Mouse (Mus musculus): ENCODE measurements at regions not wholly inside any gene's neighbourhood (a gene's known extent, or its start where the extent isn't known, plus 50 kb on each side); places are given as distances from the start of the nearest gene placed in this dataset.

- Histone ChIP-seq H3K36me3 (ENCODE audit: control insufficient read depth, insufficient read depth, low read length) (no peaks in the 10 kb centered on the region), H3K9me3 (ENCODE audit: control insufficient read depth, low read length) (no peaks in the 10 kb centered on the region), H3K9ac (ENCODE audit: low read depth, low read length) (no peak overlapping the region), H3K27me3 (ENCODE audit: control insufficient read depth, insufficient read depth, low read length) (no peaks in the 10 kb centered on the region), H3K4me3 (ENCODE audit: low read length) (no peak overlapping the region), H3K4me2 (replicated peaks; ENCODE audit: low read depth, low read length) (no peak overlapping the region), H3K27ac (ENCODE audit: low read depth, low read length) (no peak overlapping the region), H3K4me1 (ENCODE audit: control insufficient read depth, insufficient read depth, low read length) (no peaks in the 10 kb centered on the region)
- ATAC-seq (ENCODE audit: low FRiP score, low TSS enrichment) = no peak
- WGBS = 92% methylated on average over 4 of the region's 4 CpGs
Measured at GRCm38 (mm10) chr13:101874761-101875160, 106.7 kb upstream of the Pik3r1 start.

- Histone ChIP-seq H3K9ac (ENCODE audit: low read depth, low read length) (no peak overlapping the region), H3K27ac (ENCODE audit: low read depth, low read length) (no peak overlapping the region), H3K27me3 (ENCODE audit: control insufficient read depth, insufficient read depth, low read length) (no peaks in the 10 kb centered on the region), H3K9me3 (ENCODE audit: control insufficient read depth, low read length) (no peaks in the 10 kb centered on the region), H3K4me2 (replicated peaks; ENCODE audit: low read depth, low read length) (no peak overlapping the region), H3K4me3 (ENCODE audit: low read length) (no peak overlapping the region), H3K4me1 (ENCODE audit: control insufficient read depth, insufficient read depth, low read length) (no peaks in the 10 kb centered on the region), H3K36me3 (ENCODE audit: control insufficient read depth, insufficient read depth, low read length) (no peaks in the 10 kb centered on the region)
- ATAC-seq (ENCODE audit: low FRiP score, low TSS enrichment) = no peak
- 85% methylated on average over 2 of the region's 2 CpGs for WGBS
Measured at GRCm38 (mm10) chr13:101876069-101876468, 108.1 kb upstream of the Pik3r1 start.

GRCm38 (mm10) chr13:101876601-101877000 lies 108.6 kb upstream of the Pik3r1 start:
- no peak overlapping the region for H3K9ac ChIP-seq (ENCODE audit: low read depth, low read length)
- 87% methylated on average over 3 of the region's 3 CpGs for WGBS
- H3K27ac ChIP-seq (ENCODE audit: low read depth, low read length) = no peak overlapping the region
- H3K4me3 ChIP-seq (ENCODE audit: low read length) = no peak overlapping the region
- no peaks in the 10 kb centered on the region for H3K27me3 ChIP-seq (ENCODE audit: control insufficient read depth, insufficient read depth, low read length)
- ATAC-seq (ENCODE audit: low FRiP score, low TSS enrichment) = no peak
- H3K4me1 ChIP-seq (ENCODE audit: control insufficient read depth, insufficient read depth, low read length) = no peaks in the 10 kb centered on the region
- no peaks in the 10 kb centered on the region for H3K9me3 ChIP-seq (ENCODE audit: control insufficient read depth, low read length)
- no peaks in the 10 kb centered on the region for H3K36me3 ChIP-seq (ENCODE audit: control insufficient read depth, insufficient read depth, low read length)
- H3K4me2 ChIP-seq (replicated peaks; ENCODE audit: low read depth, low read length) = no peak overlapping the region

- no peaks in the 10 kb centered on the region for H3K36me3 ChIP-seq (ENCODE audit: control insufficient read depth, insufficient read depth, low read length)
- ATAC-seq (ENCODE audit: low FRiP score, low TSS enrichment) = no peak
- no peaks in the 10 kb centered on the region for H3K27me3 ChIP-seq (ENCODE audit: control insufficient read depth, insufficient read depth, low read length)
- no peaks in the 10 kb centered on the region for H3K9me3 ChIP-seq (ENCODE audit: control insufficient read depth, low read length)
- no peaks in the 10 kb centered on the region for H3K4me1 ChIP-seq (ENCODE audit: control insufficient read depth, insufficient read depth, low read length)
- H3K27ac ChIP-seq (ENCODE audit: low read depth, low read length) = no peak overlapping the region
- no peak overlapping the region for H3K9ac ChIP-seq (ENCODE audit: low read depth, low read length)
- no peak overlapping the region for H3K4me2 ChIP-seq (replicated peaks; ENCODE audit: low read depth, low read length)
- no peak overlapping the region for H3K4me3 ChIP-seq (ENCODE audit: low read length)
Measured at GRCm38 (mm10) chr13:101878168-101878567, 110.2 kb upstream of the Pik3r1 start.

- no peak for ATAC-seq (ENCODE audit: low FRiP score, low TSS enrichment)
- 59% methylated on average over 8 of the region's 8 CpGs for WGBS
- no peaks in the 10 kb centered on the region for H3K27me3 ChIP-seq (ENCODE audit: control insufficient read depth, insufficient read depth, low read length)
- no peak overlapping the region for H3K9ac ChIP-seq (ENCODE audit: low read depth, low read length)
- H3K9me3 ChIP-seq (ENCODE audit: control insufficient read depth, low read length) = no peaks in the 10 kb centered on the region
- H3K4me1 ChIP-seq (ENCODE audit: control insufficient read depth, insufficient read depth, low read length) = no peaks in the 10 kb centered on the region
- no peak overlapping the region for H3K27ac ChIP-seq (ENCODE audit: low read depth, low read length)
- no peak overlapping the region for H3K4me3 ChIP-seq (ENCODE audit: low read length)
- no peaks in the 10 kb centered on the region for H3K36me3 ChIP-seq (ENCODE audit: control insufficient read depth, insufficient read depth, low read length)
- H3K4me2 ChIP-seq (replicated peaks; ENCODE audit: low read depth, low read length) = no peak overlapping the region
Measured at GRCm38 (mm10) chr13:101879561-101880081, 111.6 kb upstream of the Pik3r1 start.

GRCm38 (mm10) chr13:101883177-101883576 lies 115.2 kb upstream of the Pik3r1 start:
- Histone ChIP-seq H3K4me1 (ENCODE audit: control insufficient read depth, insufficient read depth, low read length) (no peaks in the 10 kb centered on the region), H3K4me2 (replicated peaks; ENCODE audit: low read depth, low read length) (no peak overlapping the region), H3K36me3 (ENCODE audit: control insufficient read depth, insufficient read depth, low read length) (no peaks in the 10 kb centered on the region), H3K27ac (ENCODE audit: low read depth, low read length) (no peak overlapping the region), H3K9me3 (ENCODE audit: control insufficient read depth, low read length) (no peaks in the 10 kb centered on the region), H3K9ac (ENCODE audit: low read depth, low read length) (no peak overlapping the region), H3K27me3 (ENCODE audit: control insufficient read depth, insufficient read depth, low read length) (no peaks in the 10 kb centered on the region), H3K4me3 (ENCODE audit: low read length) (no peak overlapping the region)
- no peak for ATAC-seq (ENCODE audit: low FRiP score, low TSS enrichment)

GRCm38 (mm10) chr13:101884752-101885151 lies 116.7 kb upstream of the Pik3r1 start:
- Histone ChIP-seq H3K27me3 (ENCODE audit: control insufficient read depth, insufficient read depth, low read length) (no peaks in the 10 kb centered on the region), H3K9me3 (ENCODE audit: control insufficient read depth, low read length) (no peaks in the 10 kb centered on the region), H3K4me1 (ENCODE audit: control insufficient read depth, insufficient read depth, low read length) (no peaks in the 10 kb centered on the region), H3K9ac (ENCODE audit: low read depth, low read length) (no peak overlapping the region), H3K4me3 (ENCODE audit: low read length) (no peak overlapping the region), H3K36me3 (ENCODE audit: control insufficient read depth, insufficient read depth, low read length) (no peaks in the 10 kb centered on the region), H3K4me2 (replicated peaks; ENCODE audit: low read depth, low read length) (no peak overlapping the region), H3K27ac (ENCODE audit: low read depth, low read length) (no peak overlapping the region)
- no peak for ATAC-seq (ENCODE audit: low FRiP score, low TSS enrichment)
- WGBS = 76% methylated on average over 3 of the region's 3 CpGs

- no peak overlapping the region for H3K9ac ChIP-seq (ENCODE audit: low read depth, low read length)
- no peak overlapping the region for H3K4me3 ChIP-seq (ENCODE audit: low read length)
- 18% methylated on average over 4 of the region's 4 CpGs for WGBS
- H3K27me3 ChIP-seq (ENCODE audit: control insufficient read depth, insufficient read depth, low read length) = no peaks in the 10 kb centered on the region
- ATAC-seq (ENCODE audit: low FRiP score, low TSS enrichment) = no peak
- no peaks in the 10 kb centered on the region for H3K9me3 ChIP-seq (ENCODE audit: control insufficient read depth, low read length)
- H3K36me3 ChIP-seq (ENCODE audit: control insufficient read depth, insufficient read depth, low read length) = no peaks in the 10 kb centered on the region
- no peak overlapping the region for H3K27ac ChIP-seq (ENCODE audit: low read depth, low read length)
- H3K4me1 ChIP-seq (ENCODE audit: control insufficient read depth, insufficient read depth, low read length) = no peaks in the 10 kb centered on the region
- H3K4me2 ChIP-seq (replicated peaks; ENCODE audit: low read depth, low read length) = no peak overlapping the region
Measured at GRCm38 (mm10) chr13:101891473-101891872, 123.5 kb upstream of the Pik3r1 start.

GRCm38 (mm10) chr13:101893035-101893600 lies 125.1 kb upstream of the Pik3r1 start:
- Histone ChIP-seq H3K27ac (ENCODE audit: low read depth, low read length) (no peak overlapping the region), H3K4me3 (ENCODE audit: low read length) (no peak overlapping the region), H3K9ac (ENCODE audit: low read depth, low read length) (no peak overlapping the region), H3K27me3 (ENCODE audit: control insufficient read depth, insufficient read depth, low read length) (no peaks in the 10 kb centered on the region), H3K4me2 (replicated peaks; ENCODE audit: low read depth, low read length) (no peak overlapping the region), H3K4me1 (ENCODE audit: control insufficient read depth, insufficient read depth, low read length) (no peaks in the 10 kb centered on the region), H3K9me3 (ENCODE audit: control insufficient read depth, low read length) (no peaks in the 10 kb centered on the region), H3K36me3 (ENCODE audit: control insufficient read depth, insufficient read depth, low read length) (no peaks in the 10 kb centered on the region)
- WGBS = 73% methylated on average over 10 of the region's 10 CpGs
- ATAC-seq (ENCODE audit: low FRiP score, low TSS enrichment) = no peak
